8 mouse cellular contexts compared by ENCODE assay signal in genomic region chr14:47567962-47568652, GRCm38 (mm10). TPM values are rescaled to one million over a fixed set of nuclear protein-coding genes. Genes with fewer than 3 reads are reported as not detected.
DNase-seq lines count a peak whose midpoint lies in the region; ATAC-seq lines count a peak whose summit lies in the region.

No protein-coding gene starts in this region.

- peak; percentile 99 for ATAC-seq in hindbrain, embryonic 16.5 days

- H3K9me3 ChIP-seq in hindbrain, embryonic 16.5 days (ENCODE audit: control insufficient read depth, low read length): no peaks in the 10 kb centered on the region

- DNase-seq in WW6 (ENCODE audit: low read depth, low spot score): peak; percentile 92
- peak; percentile 79 to 92 for DNase-seq in cerebellum, postnatal 4 days (ENCODE audit: low spot score in 2 of 2)
- peak; percentile 98 for DNase-seq in gastrocnemius, adult 18-20 months (ENCODE audit: low spot score)
- DNase-seq in left cerebral cortex, adult 18-20 months (ENCODE audit: low spot score in 2 of 2): peak; percentile 95
- DNase-seq in right cerebral cortex, adult 18-20 months: peak; percentile 96
- DNase-seq in urinary bladder, postnatal 10 days (ENCODE audit: low spot score): peak; percentile 83

- no peaks in the 10 kb centered on the region for H3K36me3 ChIP-seq in hindbrain, embryonic 16.5 days (ENCODE audit: control insufficient read depth, insufficient read depth, low read length)
- peaks cover 8% of the 10 kb centered on the region; the same call in 1 of the 2 replicates for H3K36me3 ChIP-seq in macrophage (ENCODE audit: inconsistent target)

- WGBS in hindbrain, embryonic 16.5 days: under 1% methylated on average over 46 of the region's 46 CpGs
- WGBS in macrophage (ENCODE audit: missing documents): under 1% methylated on average over 45 of the region's 46 CpGs

- peak overlapping the region; percentile 66 for H3K4me3 ChIP-seq in hindbrain, embryonic 16.5 days (ENCODE audit: low read length)
- H3K4me3 ChIP-seq in macrophage (ENCODE audit: inconsistent target): peak overlapping the region; percentile 92

- peak overlapping the region; percentile 90 for H3K4me2 ChIP-seq in hindbrain, embryonic 16.5 days (ENCODE audit: low read length)

- peaks cover 7% of the 10 kb centered on the region for H3K4me1 ChIP-seq in hindbrain, embryonic 16.5 days (ENCODE audit: control insufficient read depth, insufficient read depth, low read depth, low read length)

- H3K9ac ChIP-seq in hindbrain, embryonic 16.5 days (ENCODE audit: low read depth, low read length): peak overlapping the region; percentile 88

- no peaks in the 10 kb centered on the region for H3K27me3 ChIP-seq in hindbrain, embryonic 16.5 days (replicated peaks; ENCODE audit: control insufficient read depth, insufficient read depth, low read length)

- peak overlapping the region; percentile 62 for H3K27ac ChIP-seq in hindbrain, embryonic 16.5 days (ENCODE audit: low read depth, low read length)
- H3K27ac ChIP-seq in macrophage: peak overlapping the region; percentile 48

- H3K79me2 ChIP-seq in macrophage (ENCODE audit: inconsistent target): peaks cover 49% of the 10 kb centered on the region

RNA-seq across cellular contexts. Expression of gene Atg14, which starts 2.3 kb away (rescaled TPM):
- 1 to 10 TPM; 6.7 to 6.9 TPM for total RNA-seq in gastrocnemius, adult 18-20 months (2021)
- 18.0 and 18.4 TPM in 2 replicates for polyA plus RNA-seq in hindbrain, embryonic 16.5 days (2015; fragmentation: Nextera tagmentation; extraction: Ambion mirVana)
- total RNA-seq in left cerebral cortex, adult 18-20 months (2021): 10 to 100 TPM; 19.7 to 20.7 TPM
- 10 to 100 TPM in 24 of 26 experiments, 1 to 10 TPM in 2; 7.9 to 42.0 (median 21.3) TPM for total RNA-seq in macrophage (2018; cell fraction: chromatin; rRNA removed)
- 10 to 100 TPM in 19 of 26 experiments, 1 to 10 TPM in 7; 6.0 to 17.0 (median 12.2) TPM for total RNA-seq in macrophage (2018; cell fraction: cytosol; rRNA removed)
- total RNA-seq in macrophage (2018; cell fraction: nucleus; rRNA removed): 10 to 100 TPM in 23 of 26 experiments, 1 to 10 TPM in 3; 8.3 to 33.2 (median 13.8) TPM
- polyA plus RNA-seq in macrophage (2018): 8.9 to 13.0 TPM (median 10.3 TPM) in 3 replicates

Comparison
In these comparisons a context has a peak if more than half of its experiments do, and no peak if none do; other contexts are left out.
1. Peak in every context shown above with its lines: DNase-seq, ATAC-seq, H3K4me3 ChIP-seq and H3K27ac ChIP-seq.